Mouse (Mus musculus) telencephalon, adult 2 months (tissue): ENCODE measurements around the gene Gm47955.
"Not testable (repeated sequence)": the region's sequence is repeated elsewhere in the genome, so short reads cannot be mapped to it uniquely, and the experiment has no call there.

Experiments used
- DNase-seq: peaks from one replicate; pipeline ENCODE4 v3.0.0-alpha.2; 2011; ENCODE audit warnings: low read depth, low spot score

The Gm47955 gene

GRCm38 (mm10) chr1:82959870-82960385 is at the start of gene Gm47955:
TSS of gene Gm47955 (plus strand) at chr1:82960286.
- no peak for DNase-seq

- no peak for DNase-seq
Observed at GRCm38 (mm10) chr1:82913025-82913424, 47.1 kb upstream of the Gm47955 start, which contains the start of gene A030005L19Rik. TSS of gene A030005L19Rik (plus strand) at chr1:82913325.

GRCm38 (mm10) chr1:82913434-82913833 is 46.7 kb upstream of the Gm47955 start:
- not testable (repeated sequence) for DNase-seq

GRCm38 (mm10) chr1:82924650-82925049 is 35.4 kb upstream of the Gm47955 start, which contains the start of gene A030014E15Rik:
TSS of gene A030014E15Rik (plus strand) at chr1:82924917.
- no peak for DNase-seq

GRCm38 (mm10) chr1:82930558-82930957 is 29.5 kb upstream of the Gm47955 start:
- not testable (repeated sequence) for DNase-seq

- DNase-seq = not testable (repeated sequence)
Observed at GRCm38 (mm10) chr1:82931326-82931725, 28.8 kb upstream of the Gm47955 start, which contains the start of gene Gm6217. TSS of gene Gm6217 (minus strand) at chr1:82931399.

- DNase-seq = no peak
Observed at GRCm38 (mm10) chr1:82938666-82939065, 21.4 kb upstream of the Gm47955 start.

- not testable (repeated sequence) for DNase-seq
Observed at GRCm38 (mm10) chr1:82942505-82942904, 17.6 kb upstream of the Gm47955 start.

- not testable (repeated sequence) for DNase-seq
Observed at GRCm38 (mm10) chr1:82943295-82943694, 16.8 kb upstream of the Gm47955 start, which contains the start of gene A030003K21Rik. TSS of gene A030003K21Rik (minus strand) at chr1:82943388.

- not testable (repeated sequence) for DNase-seq
Observed at GRCm38 (mm10) chr1:82946029-82946428, 14.1 kb upstream of the Gm47955 start.

GRCm38 (mm10) chr1:82948601-82949000 is 11.5 kb upstream of the Gm47955 start:
- DNase-seq = no peak

- DNase-seq = not testable (repeated sequence)
Observed at GRCm38 (mm10) chr1:82955913-82956312, 4.2 kb upstream of the Gm47955 start, which contains the start of gene Gm7544. TSS of gene Gm7544 (minus strand) at chr1:82956013.

GRCm38 (mm10) chr1:82966413-82966812 is 6.3 kb downstream of the Gm47955 start:
- no peak for DNase-seq

GRCm38 (mm10) chr1:82972046-82972445 is 12.0 kb downstream of the Gm47955 start:
- no peak for DNase-seq

- no peak for DNase-seq
Observed at GRCm38 (mm10) chr1:82973244-82973643, 13.2 kb downstream of the Gm47955 start.

- DNase-seq = no peak
Observed at GRCm38 (mm10) chr1:82973901-82974300, 13.8 kb downstream of the Gm47955 start.

GRCm38 (mm10) chr1:82974342-82974741 is 14.3 kb downstream of the Gm47955 start:
- no peak for DNase-seq

GRCm38 (mm10) chr1:82975750-82976149 is 15.7 kb downstream of the Gm47955 start:
- no peak for DNase-seq

- DNase-seq = no peak
Observed at GRCm38 (mm10) chr1:82977840-82978239, 17.8 kb downstream of the Gm47955 start.

- DNase-seq = peak; percentile 36
Observed at GRCm38 (mm10) chr1:82986738-82987137, 26.7 kb downstream of the Gm47955 start.

- DNase-seq = peak; percentile 74
Observed at GRCm38 (mm10) chr1:82987530-82988198, 27.6 kb downstream of the Gm47955 start.

GRCm38 (mm10) chr1:82991062-82991461 is 31.0 kb downstream of the Gm47955 start:
- DNase-seq = no peak

GRCm38 (mm10) chr1:82991596-82991995 is 31.5 kb downstream of the Gm47955 start:
- DNase-seq = no peak
